Mouse (Mus musculus) MEL (cell line): ENCODE results near the gene Acadm.

Source experiments
- CTCF ChIP-seq, 3 experiments: IDR thresholded peaks in 2 of 3; conservative IDR thresholded peaks in 1 of 3; 2 replicates each; pipeline ENCODE4 v1.5.1; 2011 to 2012; ENCODE audit warnings: low read length in 3 of 3, low read depth in 2 of 3, mild to moderate bottlenecking in 2 of 3, improper control_type of control experiment in 1 of 3, inconsistent platforms in 1 of 3, mixed read lengths in 1 of 3, moderate library complexity in 1 of 3; ENCODE audit not compliant: control insufficient read depth in 1 of 3, insufficient read depth in 1 of 3, poor library complexity in 1 of 3, severe bottlenecking in 1 of 3
- E2F4 ChIP-seq: IDR thresholded peaks from 2 replicates; pipeline ENCODE4 v1.6.1; 2011; ENCODE audit warnings: low read depth, low read length, improper control_type of control experiment, borderline replicate concordance
- EP300 ChIP-seq, 2 experiments: IDR thresholded peaks; 2 replicates each; pipeline ENCODE4 v1.6.1; 2011; ENCODE audit warnings: improper control_type of control experiment in 2 of 2, low read length in 2 of 2, low read depth in 1 of 2, mild to moderate bottlenecking in 1 of 2
- ETS1 ChIP-seq: IDR thresholded peaks from 2 replicates; pipeline ENCODE4 v1.6.1; 2012; ENCODE audit warnings: low read depth, mild to moderate bottlenecking, inconsistent platforms, low read length, improper control_type of control experiment, moderate library complexity
- GATA1 ChIP-seq: IDR thresholded peaks from 2 replicates; pipeline ENCODE4 v1.6.1; 2011; ENCODE audit warnings: low read depth, low read length, improper control_type of control experiment
- MAZ ChIP-seq: IDR thresholded peaks from 2 replicates; pipeline ENCODE4 v1.6.1; 2012; ENCODE audit warnings: low read depth, mild to moderate bottlenecking, inconsistent platforms, low read length, improper control_type of control experiment
- POLR2AphosphoS2 ChIP-seq: IDR thresholded peaks from 2 replicates; pipeline ENCODE4 v1.6.1; 2011; ENCODE audit warnings: low read length, improper control_type of control experiment
- ZNF384 ChIP-seq: IDR thresholded peaks from 2 replicates; pipeline ENCODE4 v1.6.1; 2012; ENCODE audit warnings: low read depth, mild to moderate bottlenecking, inconsistent platforms, low read length, improper control_type of control experiment

- TF ChIP-seq EP300 (IDR thresholded peaks at IDR 0.05; ENCODE audit: low read depth in 1 of 2, low read length in 2 of 2) (no peak), MAZ (no peak), E2F4 (no peak), CTCF (IDR thresholded peaks at IDR 0.05 in 2 of 3, conservative IDR thresholded peaks at IDR 0.05 in 1 of 3; ENCODE audit: control insufficient read depth in 1 of 3, insufficient read depth in 1 of 3, low read depth in 2 of 3, low read length in 3 of 3, poor library complexity in 1 of 3, severe bottlenecking in 1 of 3) (no peak), ETS1 (no peak), POLR2AphosphoS2 (no peak), ZNF384 (no peak), GATA1 (no peak)
Measured at GRCm38 (mm10) chr3:153943003-153943640, 1.3 kb downstream of the Acadm start.
